Mouse (Mus musculus) embryonic facial prominence, embryonic 14.5 days (tissue): ENCODE data around the gene Ern1. TPM values are rescaled to one million over a fixed set of nuclear protein-coding genes. Genes with fewer than 3 reads are reported as not detected.
"Not testable (repeated sequence)": the region's sequence is repeated elsewhere in the genome, so short reads cannot be mapped to it uniquely, and the experiment has no call there.

Experiments used
- ATAC-seq: fragments of 200-750 bp; cut with Nextera tagmentation; 2 replicates; pipeline ENCODE4 v1.8.0; 2017; ENCODE audit warnings: low read depth, moderate number of reproducible peaks, moderate TSS enrichment
- DNase-seq: peaks from one replicate; pipeline ENCODE4 v3.0.0-alpha.2; 2015; ENCODE audit warnings: low spot score
- H3K27ac ChIP-seq: fragments of 300-500 bp; sonication (generic); replicated peaks from 2 replicates; pipeline ENCODE4 v1.5.1; 2014; ENCODE audit warnings: low read depth, mild to moderate bottlenecking, low read length, moderate library complexity
- H3K27me3 ChIP-seq: fragments of 300-500 bp; sonication (generic); replicated peaks from 2 replicates; pipeline ENCODE4 v1.6.1; 2014; ENCODE audit warnings: low read length; ENCODE audit not compliant: control insufficient read depth, insufficient read depth
- H3K36me3 ChIP-seq: fragments of 300-500 bp; sonication (generic); 2 replicates; pipeline ENCODE4 v1.6.1; 2014; ENCODE audit warnings: low read length, mixed read lengths; ENCODE audit not compliant: control insufficient read depth, insufficient read depth
- H3K4me1 ChIP-seq: fragments of 300-500 bp; sonication (generic); 2 replicates; pipeline ENCODE4 v1.6.1; 2014; ENCODE audit warnings: antibody characterized with exemption, low read length; ENCODE audit not compliant: control insufficient read depth, insufficient read depth
- H3K4me2 ChIP-seq: fragments of 300-500 bp; sonication (generic); 2 replicates; pipeline ENCODE4 v1.6.1; 2014; ENCODE audit warnings: low read depth, mild to moderate bottlenecking, low read length, moderate library complexity, mixed read lengths
- H3K4me3 ChIP-seq: fragments of 300-500 bp; sonication (generic); 2 replicates; pipeline ENCODE4 v1.5.1; 2014; ENCODE audit warnings: low read depth, mild to moderate bottlenecking, low read length
- H3K9ac ChIP-seq: fragments of 300-500 bp; sonication (generic); 2 replicates; pipeline ENCODE4 v1.6.1; 2014; ENCODE audit warnings: low read depth, mild to moderate bottlenecking, low read length, moderate library complexity, mixed read lengths
- H3K9me3 ChIP-seq: fragments of 300-500 bp; sonication (generic); 2 replicates; pipeline ENCODE4 v1.6.1; 2016; ENCODE audit warnings: low read length; ENCODE audit not compliant: control insufficient read depth
- WGBS: fragments of 180-500 bp; shearing (Covaris S2); extraction: QIAGEN DNeasy Blood & Tissue Kit; methylation state at CpG from one replicate; pipeline ENCODE4 v1.1.7; 2014; 5-methylcytosine and 5-hydroxymethylcytosine counted together
- polyA plus RNA-seq: library from polyadenylated mRNA; unstranded; fragments of >200 nt; fragmentation: Nextera tagmentation; extraction: Ambion mirVana; gene quantifications from 2 replicates; pipeline ENCODE4 v1.2.1, GENCODE M21; 2014

Ern1 gene
- polyA plus RNA-seq, 1 experiment from 2014 or later, result 7.0 TPM

- ATAC-seq, result no peak
- no peaks in the 10 kb centered on the region for H3K27me3 ChIP-seq
- no peaks in the 10 kb centered on the region for H3K4me1 ChIP-seq
- 80% methylated on average over 2 of the region's 2 CpGs for WGBS
- peaks cover 40% of the 10 kb centered on the region for H3K36me3 ChIP-seq
- H3K4me2 ChIP-seq, result no peak overlapping the region
- no peak for DNase-seq
- H3K9me3 ChIP-seq, result no peaks in the 10 kb centered on the region
- H3K9ac ChIP-seq, result no peak overlapping the region
- H3K27ac ChIP-seq, result no peak overlapping the region
- H3K4me3 ChIP-seq, result no peak overlapping the region
Measured at GRCm38 (mm10) chr11:106411157-106411556, 76.5 kb downstream of the Ern1 start.

- Histone ChIP-seq H3K27me3 (no peaks in the 10 kb centered on the region), H3K27ac (no peak overlapping the region), H3K9me3 (no peaks in the 10 kb centered on the region), H3K4me3 (no peak overlapping the region), H3K9ac (no peak overlapping the region), H3K4me1 (no peaks in the 10 kb centered on the region), H3K4me2 (no peak overlapping the region), H3K36me3 (peaks cover 45% of the 10 kb centered on the region)
- no peak for DNase-seq
- ATAC-seq, result no peak
- 83% methylated on average over 3 of the region's 3 CpGs for WGBS
Measured at GRCm38 (mm10) chr11:106410507-106410906, 77.1 kb downstream of the Ern1 start.

- H3K9ac ChIP-seq, result no peak overlapping the region
- no peaks in the 10 kb centered on the region for H3K4me1 ChIP-seq
- no peak for DNase-seq
- 59% methylated on average over 4 of the region's 4 CpGs for WGBS
- no peak overlapping the region for H3K4me3 ChIP-seq
- H3K27me3 ChIP-seq, result no peaks in the 10 kb centered on the region
- no peak overlapping the region for H3K4me2 ChIP-seq
- no peaks in the 10 kb centered on the region for H3K9me3 ChIP-seq
- H3K27ac ChIP-seq, result no peak overlapping the region
- H3K36me3 ChIP-seq, result peaks cover 48% of the 10 kb centered on the region
- ATAC-seq, result no peak
Measured at GRCm38 (mm10) chr11:106410011-106410410, 77.6 kb downstream of the Ern1 start.

GRCm38 (mm10) chr11:106398481-106398880 is 89.2 kb downstream of the Ern1 start:
- H3K36me3 ChIP-seq, result peaks cover 39% of the 10 kb centered on the region
- 92% methylated on average over 8 of the region's 8 CpGs for WGBS
- H3K27me3 ChIP-seq, result no peaks in the 10 kb centered on the region
- no peaks in the 10 kb centered on the region for H3K9me3 ChIP-seq
- no peak overlapping the region for H3K4me2 ChIP-seq
- DNase-seq, result no peak
- no peak overlapping the region for H3K4me3 ChIP-seq
- H3K4me1 ChIP-seq, result no peaks in the 10 kb centered on the region
- H3K9ac ChIP-seq, result no peak overlapping the region
- no peak for ATAC-seq
- no peak overlapping the region for H3K27ac ChIP-seq

- no peaks in the 10 kb centered on the region for H3K4me1 ChIP-seq
- H3K9me3 ChIP-seq, result no peaks in the 10 kb centered on the region
- no peak overlapping the region for H3K9ac ChIP-seq
- no peak overlapping the region for H3K4me2 ChIP-seq
- no peaks in the 10 kb centered on the region for H3K27me3 ChIP-seq
- DNase-seq (no peak), ATAC-seq (no peak)
- H3K36me3 ChIP-seq, result peaks cover 34% of the 10 kb centered on the region; the same call in 1 of the 2 replicates
- no peak overlapping the region for H3K4me3 ChIP-seq
- 87% methylated on average over 3 of the region's 3 CpGs for WGBS
- no peak overlapping the region for H3K27ac ChIP-seq
Measured at GRCm38 (mm10) chr11:106397656-106398055, 90.0 kb downstream of the Ern1 start.

- H3K27me3 ChIP-seq, H3K9ac ChIP-seq, H3K4me1 ChIP-seq, H3K27ac ChIP-seq, H3K4me2 ChIP-seq, H3K9me3 ChIP-seq, ATAC-seq, DNase-seq, H3K4me3 ChIP-seq: not testable (repeated sequence)
- peaks cover 16% of the 10 kb centered on the region; the same call in 1 of the 2 replicates for H3K36me3 ChIP-seq
- WGBS, result 68% methylated on average over 2 of the region's 2 CpGs
Measured at GRCm38 (mm10) chr11:106394055-106394454, 93.6 kb downstream of the Ern1 start.

GRCm38 (mm10) chr11:106393331-106393616 is 94.4 kb downstream of the Ern1 start:
- Histone ChIP-seq H3K4me3 (no peak overlapping the region), H3K9me3 (no peaks in the 10 kb centered on the region), H3K27ac (no peak overlapping the region), H3K4me1 (peaks cover 10% of the 10 kb centered on the region; the same call in 1 of the 2 replicates), H3K27me3 (no peaks in the 10 kb centered on the region), H3K9ac (no peak overlapping the region), H3K4me2 (no peak overlapping the region), H3K36me3 (0 out of 2 replicates have a peak, but pooled peaks cover 8% of the 10 kb centered on the region)
- ATAC-seq, result no peak
- WGBS, result 31% methylated on average over 4 of the region's 4 CpGs
- no peak for DNase-seq

- H3K4me3 ChIP-seq, result no peak overlapping the region
- no peak overlapping the region for H3K9ac ChIP-seq
- H3K27me3 ChIP-seq, result no peaks in the 10 kb centered on the region
- ATAC-seq (no peak), DNase-seq (no peak)
- H3K27ac ChIP-seq, result no peak overlapping the region
- no peak overlapping the region for H3K4me2 ChIP-seq
- H3K36me3 ChIP-seq, result 0 out of 2 replicates have a peak, but pooled peaks cover 4% of the 10 kb centered on the region
- H3K4me1 ChIP-seq, result peaks cover 10% of the 10 kb centered on the region; the same call in 1 of the 2 replicates
- no peaks in the 10 kb centered on the region for H3K9me3 ChIP-seq
- WGBS, result 61% methylated on average over 7 of the region's 7 CpGs
Measured at GRCm38 (mm10) chr11:106392597-106393330, 94.9 kb downstream of the Ern1 start.
